17 mouse cellular contexts compared by ENCODE assay signal in the genomic region with DNA sequence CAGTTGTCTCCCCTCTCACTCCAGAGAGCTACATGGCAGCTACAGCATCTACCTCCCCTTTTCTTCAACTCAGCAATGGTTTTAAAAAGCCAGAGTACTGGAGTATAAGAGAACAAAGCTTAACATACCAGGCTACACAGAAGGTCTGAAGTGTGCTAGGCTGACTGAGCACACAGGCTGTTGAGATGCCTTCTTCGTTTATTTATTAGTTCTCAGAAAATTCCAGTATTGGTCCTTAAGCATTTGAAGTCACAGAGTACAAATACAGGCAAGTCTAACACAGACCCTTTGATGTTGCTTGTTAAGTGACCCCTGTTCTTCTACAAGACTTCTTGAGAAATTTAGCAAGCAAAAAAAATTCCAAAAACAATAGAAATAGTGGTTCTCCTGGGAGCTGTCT.
DNase-seq lines count a peak whose midpoint lies in the region; ATAC-seq and TF ChIP-seq lines count a peak whose summit lies in the region.
"Had no signal": no experiment of that assay in that cellular context is flagged by ENCODE, and none has a peak within 500 bp of the region (broad histone marks: within the 10 kb centered on the region; RNA-seq: fewer than 3 reads in every experiment).

No protein-coding gene starts in this region.

- H3K9ac ChIP-seq in heart, embryonic 13.5 days: peak overlapping the region; percentile 44; the same call in 1 of the 2 replicates
- H3K9ac ChIP-seq in kidney, embryonic 16.5 days (replicated peaks; ENCODE audit: low read length): peak overlapping the region; percentile 37; the same call in 1 of the 2 replicates
- H3K9ac ChIP-seq in lung, postnatal 0 days (replicated peaks; ENCODE audit: low read depth): no peak overlapping the region
- H3K9ac ChIP-seq: heart, embryonic 15.5 days; limb, embryonic 15.5 days; midbrain, embryonic 12.5 days had no signal

- no peak for DNase-seq in heart, adult 8-10 months (ENCODE audit: low spot score)
- DNase-seq in kidney, adult 9 months: no peak
- DNase-seq in lung, postnatal 0 days (ENCODE audit: low spot score): peak; percentile 76
- no peak for DNase-seq in lung, postnatal 14 days
- no peak for DNase-seq in adrenal gland, postnatal 4 days (ENCODE audit: low spot score in 2 of 2)
- DNase-seq: cerebellum, postnatal 14 days; embryo, embryonic 11 days; retina, postnatal 1 day; right cerebral cortex, postnatal 4 days; thymus, postnatal 36 days had no signal

- H3K4me3 ChIP-seq in heart, embryonic 13.5 days: no peak overlapping the region
- no peak overlapping the region for H3K4me3 ChIP-seq in kidney, embryonic 16.5 days (ENCODE audit: low read length)
- H3K4me3 ChIP-seq in lung, postnatal 0 days (ENCODE audit: low read depth, low read length): no peak overlapping the region
- H3K4me3 ChIP-seq: heart, embryonic 15.5 days; limb, embryonic 15.5 days; midbrain, embryonic 12.5 days had no signal

- no peak for TF ChIP-seq CTCF in lung, postnatal 0 days (IDR thresholded peaks at IDR 0.05)

- H3K4me2 ChIP-seq in heart, embryonic 13.5 days: no peak overlapping the region
- peak overlapping the region; percentile 36 for H3K4me2 ChIP-seq in kidney, embryonic 16.5 days (replicated peaks; ENCODE audit: low read depth, low read length)
- 0 out of 2 replicates have a peak overlapping the region, but pooled peaks have one; percentile 8 for H3K4me2 ChIP-seq in lung, postnatal 0 days (replicated peaks; ENCODE audit: low read depth, low read length)
- H3K4me2 ChIP-seq: heart, embryonic 15.5 days; limb, embryonic 15.5 days; midbrain, embryonic 12.5 days had no signal

- no peaks in the 10 kb centered on the region for H3K27me3 ChIP-seq in heart, embryonic 13.5 days (replicated peaks)
- no peaks in the 10 kb centered on the region for H3K27me3 ChIP-seq in kidney, embryonic 16.5 days (ENCODE audit: insufficient read depth, low read length)
- H3K27me3 ChIP-seq in lung, postnatal 0 days (replicated peaks; ENCODE audit: insufficient read depth, low read length): no peaks in the 10 kb centered on the region
- H3K27me3 ChIP-seq: CH12.LX; heart, embryonic 15.5 days; limb, embryonic 15.5 days; midbrain, embryonic 12.5 days had no signal

- H3K9me3 ChIP-seq in heart, embryonic 13.5 days: 0 out of 2 replicates have a peak, but pooled peaks cover 6% of the 10 kb centered on the region
- H3K9me3 ChIP-seq in kidney, embryonic 16.5 days (ENCODE audit: low read length): peaks cover 4% of the 10 kb centered on the region; the same call in 1 of the 2 replicates
- no peaks in the 10 kb centered on the region for H3K9me3 ChIP-seq in lung, postnatal 0 days (ENCODE audit: low read length)
- H3K9me3 ChIP-seq: heart, embryonic 15.5 days; limb, embryonic 15.5 days had no signal

- TF ChIP-seq EP300 in lung, postnatal 0 days (IDR thresholded peaks at IDR 0.05): peak; percentile 80

- no peak for ATAC-seq in heart, embryonic 13.5 days (ENCODE audit: extremely low read depth, insufficient number of reproducible peaks, low FRiP score, low TSS enrichment)
- ATAC-seq in kidney, embryonic 16.5 days (ENCODE audit: low FRiP score, low TSS enrichment): 0 out of 2 replicates have a peak, but pooled peaks have one; percentile 27
- ATAC-seq in lung, postnatal 0 days: peak; percentile 84
- ATAC-seq: forebrain, embryonic 14.5 days had no signal

- H3K27ac ChIP-seq in heart, embryonic 13.5 days (replicated peaks): no peak overlapping the region
- peak overlapping the region; percentile 81 for H3K27ac ChIP-seq in kidney, embryonic 16.5 days (ENCODE audit: low read length)
- H3K27ac ChIP-seq in lung, postnatal 0 days (ENCODE audit: low read length): peak overlapping the region; percentile 79
- H3K27ac ChIP-seq: heart, embryonic 15.5 days; limb, embryonic 15.5 days; midbrain, embryonic 12.5 days had no signal

- WGBS in heart, embryonic 13.5 days: 74% methylated on average over 1 of the region's 1 CpGs
- 47% methylated on average over 1 of the region's 1 CpGs for WGBS in kidney, embryonic 16.5 days
- 41% methylated on average over 1 of the region's 1 CpGs for WGBS in lung, postnatal 0 days

- 0 out of 2 replicates have a peak, but pooled peaks cover 3% of the 10 kb centered on the region for H3K36me3 ChIP-seq in heart, embryonic 13.5 days
- no peaks in the 10 kb centered on the region for H3K36me3 ChIP-seq in kidney, embryonic 16.5 days (ENCODE audit: insufficient read depth, low read length)
- H3K36me3 ChIP-seq in lung, postnatal 0 days (ENCODE audit: insufficient read depth, low read length): no peaks in the 10 kb centered on the region
- H3K36me3 ChIP-seq: heart, embryonic 15.5 days; limb, embryonic 15.5 days; midbrain, embryonic 12.5 days had no signal

- peaks cover 38% of the 10 kb centered on the region for H3K4me1 ChIP-seq in heart, embryonic 13.5 days
- H3K4me1 ChIP-seq in kidney, embryonic 16.5 days (ENCODE audit: insufficient read depth, low read length): peaks cover 44% of the 10 kb centered on the region
- H3K4me1 ChIP-seq in lung, postnatal 0 days (ENCODE audit: insufficient read depth, low read depth, low read length): peaks cover 19% of the 10 kb centered on the region; the same call in 1 of the 2 replicates
